Mouse (Mus musculus): ENCODE results near the gene Ptk7. TPM values are rescaled to one million over a fixed set of nuclear protein-coding genes. Genes with fewer than 3 reads are reported as not detected.

Gene Ptk7
- total and polyA plus RNA-seq, 3 experiments: 0.01 to 0.05 TPM; not detected in 1

DNA sequence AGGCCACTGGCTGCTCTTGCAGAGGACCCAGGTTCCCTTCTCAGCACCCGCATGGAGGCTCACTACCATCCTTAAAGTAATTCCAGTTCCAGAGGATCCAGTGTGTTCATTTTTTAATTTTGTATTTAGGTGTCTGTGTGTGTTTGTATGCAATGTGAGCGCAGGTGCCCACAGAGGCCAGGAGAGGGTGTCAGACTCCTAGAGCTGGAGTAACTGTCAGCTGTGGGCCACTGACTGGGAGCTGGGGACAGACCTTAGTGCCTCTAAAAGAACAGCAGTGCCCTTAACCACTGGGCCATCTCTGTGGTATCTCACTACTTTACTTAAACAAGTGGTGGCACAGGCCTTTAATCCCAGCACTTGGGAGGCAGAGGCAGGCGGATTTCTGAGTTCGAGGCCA is 26.1 kb downstream of the Ptk7 start:
- DNase-seq (ENCODE audit: low spot score) (no peak), ATAC-seq (ENCODE audit: extremely low read depth, insufficient number of reproducible peaks, low FRiP score, poor library complexity, severe bottlenecking) (no peak)
- TF ChIP-seq GATA2 (IDR thresholded peaks at IDR 0.05; ENCODE audit: borderline replicate concordance, low read depth, low read length) (no peak), CTCF (IDR thresholded peaks at IDR 0.05; ENCODE audit: low read depth, low read length) (no peak), TAL1 (conservative IDR thresholded peaks at IDR 0.05; ENCODE audit: low read depth, low read length) (no peak), GATA1 (IDR thresholded peaks at IDR 0.05; ENCODE audit: borderline replicate concordance, low read length) (no peak)
- H3K36me3 ChIP-seq (replicated peaks): no peaks in the 10 kb centered on the region
- no peak overlapping the region for H3K4me3 ChIP-seq (ENCODE audit: low read depth, low read length)
- no peaks in the 10 kb centered on the region for H3K4me1 ChIP-seq (ENCODE audit: insufficient read depth, low read depth, low read length)
- H3K9me3 ChIP-seq (replicated peaks): no peaks in the 10 kb centered on the region
- H3K27me3 ChIP-seq (ENCODE audit: insufficient read depth, low read length): peaks cover 18% of the 10 kb centered on the region

DNA sequence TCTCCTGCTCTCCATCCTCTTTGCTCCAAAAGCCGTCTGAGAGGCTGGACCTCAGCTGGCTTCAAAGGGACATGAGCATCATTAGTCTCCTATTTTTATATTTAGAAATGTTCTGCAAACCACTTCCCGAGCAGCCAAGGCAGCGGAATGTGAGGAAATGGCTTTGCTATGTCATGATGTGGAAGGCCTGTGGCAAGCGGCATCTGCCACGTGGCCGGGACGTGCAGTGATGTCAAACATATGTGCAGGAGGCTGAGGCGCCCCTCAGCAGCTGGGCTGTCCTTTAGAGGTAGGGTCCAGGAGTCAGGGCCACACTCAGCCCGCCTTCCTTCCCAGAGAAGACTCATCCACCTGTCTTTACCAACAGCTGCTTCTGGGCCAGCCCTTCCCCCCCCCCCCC is 27.1 kb downstream of the Ptk7 start:
- Histone ChIP-seq H3K9me3 (replicated peaks) (no peaks in the 10 kb centered on the region), H3K4me3 (ENCODE audit: low read depth, low read length) (no peak overlapping the region), H3K4me1 (ENCODE audit: insufficient read depth, low read depth, low read length) (no peaks in the 10 kb centered on the region), H3K36me3 (replicated peaks) (no peaks in the 10 kb centered on the region), H3K27me3 (ENCODE audit: insufficient read depth, low read length) (peaks cover 17% of the 10 kb centered on the region)
- no peak for ATAC-seq (ENCODE audit: extremely low read depth, insufficient number of reproducible peaks, low FRiP score, poor library complexity, severe bottlenecking)
- no peak for DNase-seq (ENCODE audit: low spot score)
- TF ChIP-seq CTCF (IDR thresholded peaks at IDR 0.05; ENCODE audit: low read depth, low read length) (no peak), TAL1 (conservative IDR thresholded peaks at IDR 0.05; ENCODE audit: low read depth, low read length) (no peak), GATA1 (IDR thresholded peaks at IDR 0.05; ENCODE audit: borderline replicate concordance, low read length) (no peak), GATA2 (IDR thresholded peaks at IDR 0.05; ENCODE audit: borderline replicate concordance, low read depth, low read length) (no peak), POLR2AphosphoS5 (IDR thresholded peaks at IDR 0.05; ENCODE audit: insufficient replicate concordance, low read depth, low read length) (no peak)

DNA sequence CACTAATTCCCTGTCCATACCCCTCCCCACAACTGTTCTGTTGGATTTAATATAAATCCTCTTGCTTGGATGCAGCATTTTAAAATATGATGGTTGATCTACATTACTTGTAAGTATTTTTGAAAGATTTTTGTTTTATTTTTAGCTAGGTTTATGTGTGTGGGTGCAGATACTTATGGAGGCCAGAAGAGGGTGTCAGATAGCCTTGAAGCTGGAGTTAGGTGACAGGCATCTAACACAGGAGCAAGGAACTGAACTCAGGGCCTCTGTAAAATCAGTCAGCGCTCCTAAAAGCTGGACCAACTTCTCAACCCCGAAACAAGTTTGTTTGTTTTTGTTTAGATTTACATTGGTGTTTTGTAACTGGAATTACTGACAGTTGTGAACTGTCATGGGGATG is 28.7 kb downstream of the Ptk7 start:
- DNase-seq (ENCODE audit: low spot score) (no peak), ATAC-seq (ENCODE audit: extremely low read depth, insufficient number of reproducible peaks, low FRiP score, poor library complexity, severe bottlenecking) (no peak)
- H3K9me3 ChIP-seq (replicated peaks): no peaks in the 10 kb centered on the region
- H3K4me3 ChIP-seq (ENCODE audit: low read depth, low read length): no peak overlapping the region
- H3K36me3 ChIP-seq (replicated peaks): no peaks in the 10 kb centered on the region
- peaks cover 15% of the 10 kb centered on the region for H3K27me3 ChIP-seq (ENCODE audit: insufficient read depth, low read length)
- no peaks in the 10 kb centered on the region for H3K4me1 ChIP-seq (ENCODE audit: insufficient read depth, low read depth, low read length)
- TF ChIP-seq POLR2AphosphoS5 (IDR thresholded peaks at IDR 0.05; ENCODE audit: insufficient replicate concordance, low read depth, low read length) (no peak), TAL1 (conservative IDR thresholded peaks at IDR 0.05; ENCODE audit: low read depth, low read length) (no peak), CTCF (IDR thresholded peaks at IDR 0.05; ENCODE audit: low read depth, low read length) (no peak), GATA1 (IDR thresholded peaks at IDR 0.05; ENCODE audit: borderline replicate concordance, low read length) (no peak), GATA2 (IDR thresholded peaks at IDR 0.05; ENCODE audit: borderline replicate concordance, low read depth, low read length) (no peak)

GRCm38 (mm10) chr17:46598963-46599362 is 30.3 kb downstream of the Ptk7 start:
- peaks cover 11% of the 10 kb centered on the region; the same call in 1 of the 2 replicates for H3K27me3 ChIP-seq (ENCODE audit: insufficient read depth, low read length)
- H3K9me3 ChIP-seq (replicated peaks): no peaks in the 10 kb centered on the region
- no peak for TF ChIP-seq CTCF (IDR thresholded peaks at IDR 0.05; ENCODE audit: low read depth, low read length)
- no peak for TF ChIP-seq GATA2 (IDR thresholded peaks at IDR 0.05; ENCODE audit: borderline replicate concordance, low read depth, low read length)
- no peak for TF ChIP-seq GATA1 (IDR thresholded peaks at IDR 0.05; ENCODE audit: borderline replicate concordance, low read length)
- no peak for TF ChIP-seq TAL1 (conservative IDR thresholded peaks at IDR 0.05; ENCODE audit: low read depth, low read length)
- no peak for TF ChIP-seq POLR2AphosphoS5 (IDR thresholded peaks at IDR 0.05; ENCODE audit: insufficient replicate concordance, low read depth, low read length)
- H3K4me1 ChIP-seq (ENCODE audit: insufficient read depth, low read depth, low read length): no peaks in the 10 kb centered on the region
- no peak for ATAC-seq (ENCODE audit: extremely low read depth, insufficient number of reproducible peaks, low FRiP score, poor library complexity, severe bottlenecking)
- H3K4me3 ChIP-seq (ENCODE audit: low read depth, low read length): no peak overlapping the region
- no peak for DNase-seq (ENCODE audit: low spot score)
- H3K36me3 ChIP-seq (replicated peaks): no peaks in the 10 kb centered on the region

DNA sequence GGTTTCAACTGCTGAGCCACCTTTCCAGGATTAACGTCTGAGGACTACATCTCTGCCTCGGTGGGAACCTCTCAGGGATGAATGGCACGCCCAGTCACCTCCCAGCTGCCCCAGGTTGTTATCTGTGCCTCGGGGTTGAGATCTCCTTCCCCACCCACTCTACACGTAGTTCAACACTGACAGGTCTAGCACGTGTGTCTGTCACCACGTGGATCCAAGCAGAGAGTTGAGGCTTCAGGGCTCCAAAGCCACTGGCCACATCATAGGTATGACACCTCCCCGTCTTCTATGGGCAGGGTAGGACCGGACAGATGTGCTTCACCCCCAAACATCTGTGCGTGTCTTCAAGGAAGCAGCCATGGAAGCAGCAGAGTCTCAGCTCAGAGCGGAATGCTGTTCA is 31.3 kb downstream of the Ptk7 start:
- Histone ChIP-seq H3K4me1 (ENCODE audit: insufficient read depth, low read depth, low read length) (no peaks in the 10 kb centered on the region), H3K4me3 (ENCODE audit: low read depth, low read length) (no peak overlapping the region), H3K9me3 (replicated peaks) (no peaks in the 10 kb centered on the region), H3K27me3 (ENCODE audit: insufficient read depth, low read length) (peaks cover 11% of the 10 kb centered on the region; the same call in 1 of the 2 replicates), H3K36me3 (replicated peaks) (no peaks in the 10 kb centered on the region)
- ATAC-seq (ENCODE audit: extremely low read depth, insufficient number of reproducible peaks, low FRiP score, poor library complexity, severe bottlenecking) (no peak), DNase-seq (ENCODE audit: low spot score) (no peak)
- TF ChIP-seq GATA1 (IDR thresholded peaks at IDR 0.05; ENCODE audit: borderline replicate concordance, low read length) (no peak), CTCF (IDR thresholded peaks at IDR 0.05; ENCODE audit: low read depth, low read length) (no peak), GATA2 (IDR thresholded peaks at IDR 0.05; ENCODE audit: borderline replicate concordance, low read depth, low read length) (no peak)

DNA sequence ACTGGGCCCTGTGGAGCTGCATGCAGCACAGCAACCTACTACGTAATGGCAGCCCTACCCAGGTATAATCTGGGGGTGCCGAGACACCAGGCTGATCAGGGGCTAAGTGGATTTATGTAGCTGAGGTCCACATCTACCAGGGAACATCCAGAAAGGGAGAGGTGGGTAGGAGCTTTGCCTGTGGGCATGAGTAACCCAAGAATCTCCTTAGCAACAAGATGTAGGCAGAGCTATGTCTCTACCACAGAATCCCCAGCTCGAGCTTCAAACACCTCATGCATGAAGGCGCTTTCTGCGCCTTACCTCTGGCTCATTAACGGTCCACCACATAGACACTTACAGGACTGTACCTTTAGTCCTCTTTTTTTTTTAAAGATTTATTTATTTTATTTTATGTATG is 34.0 kb downstream of the Ptk7 start:
- no peak for ATAC-seq (ENCODE audit: extremely low read depth, insufficient number of reproducible peaks, low FRiP score, poor library complexity, severe bottlenecking)

More for the DNA sequence above, 34.0 kb downstream of the Ptk7 start:
- peaks cover 13% of the 10 kb centered on the region; the same call in 1 of the 2 replicates for H3K27me3 ChIP-seq (ENCODE audit: insufficient read depth, low read length)
- H3K4me3 ChIP-seq (ENCODE audit: low read depth, low read length): no peak overlapping the region
- no peaks in the 10 kb centered on the region for H3K36me3 ChIP-seq (replicated peaks)
- TF ChIP-seq CTCF (IDR thresholded peaks at IDR 0.05; ENCODE audit: low read depth, low read length) (no peak), GATA1 (IDR thresholded peaks at IDR 0.05; ENCODE audit: borderline replicate concordance, low read length) (no peak), GATA2 (IDR thresholded peaks at IDR 0.05; ENCODE audit: borderline replicate concordance, low read depth, low read length) (no peak), POLR2AphosphoS5 (IDR thresholded peaks at IDR 0.05; ENCODE audit: insufficient replicate concordance, low read depth, low read length) (no peak), TAL1 (conservative IDR thresholded peaks at IDR 0.05; ENCODE audit: low read depth, low read length) (no peak)
- H3K9me3 ChIP-seq (replicated peaks): no peaks in the 10 kb centered on the region
- no peaks in the 10 kb centered on the region for H3K4me1 ChIP-seq (ENCODE audit: insufficient read depth, low read depth, low read length)
- DNase-seq (ENCODE audit: low spot score): no peak
